Mouse (Mus musculus): ENCODE data around the gene N4bp2l1. TPM values are rescaled to one million over a fixed set of nuclear protein-coding genes. Genes with fewer than 3 reads are reported as not detected.

N4bp2l1 gene
- polyA plus RNA-seq, 1 experiment from 2014 or later, result 2.2 TPM

DNA sequence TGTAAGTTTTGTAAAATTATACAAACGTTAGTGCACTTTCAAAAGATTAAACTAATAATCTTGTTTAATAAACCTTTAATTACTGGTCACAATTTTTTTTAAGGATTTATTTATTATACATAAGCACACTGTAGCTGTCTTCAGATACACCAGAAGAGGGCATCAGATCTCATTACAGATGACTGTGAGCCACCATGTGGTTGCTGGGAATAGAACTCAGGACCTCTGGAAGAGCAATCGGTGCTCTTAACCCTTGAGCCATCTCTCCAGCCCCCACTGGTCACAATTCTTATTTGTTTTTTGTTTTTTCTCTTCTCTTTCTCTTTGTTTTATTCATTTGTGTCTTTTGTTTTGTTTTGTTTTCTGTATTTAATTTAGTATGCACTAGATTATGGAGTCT, 71.7 kb downstream of the N4bp2l1 start:
- H3K4me1 ChIP-seq, result peaks cover 13% of the 10 kb centered on the region; the same call in 1 of the 2 replicates

DNA sequence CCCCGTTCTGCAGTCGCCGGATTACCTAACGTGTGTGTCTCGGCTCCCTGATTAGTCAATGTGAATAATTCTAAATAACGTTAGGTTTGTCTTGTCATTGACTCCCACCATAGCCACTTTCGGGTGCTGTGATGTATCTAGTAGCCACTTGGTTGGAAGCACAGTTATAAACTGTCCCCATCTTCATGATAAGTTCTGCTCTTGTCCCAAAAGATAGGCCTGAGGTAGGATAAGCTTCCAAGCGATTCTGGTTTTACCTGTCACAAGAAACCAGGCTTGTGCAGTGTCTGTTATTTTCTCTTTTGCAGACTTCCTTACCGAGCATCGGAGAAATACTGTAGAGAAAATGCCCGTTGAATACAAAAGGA, 74.1 kb downstream of the N4bp2l1 start:
- Histone ChIP-seq H3K27me3 (ENCODE audit: insufficient read depth, poor library complexity, severe bottlenecking) (no peaks in the 10 kb centered on the region), H3K4me3 (peak overlapping the region; percentile 90), H3K9me3 (no peaks in the 10 kb centered on the region), H3K36me3 (peaks cover 3% of the 10 kb centered on the region; the same call in 1 of the 2 replicates), H3K4me1 (peaks cover 13% of the 10 kb centered on the region; the same call in 1 of the 2 replicates), H3K27ac (peak overlapping the region; percentile 98)
- no peak for DNase-seq (ENCODE audit: low spot score)
- 10% methylated on average over 11 of the region's 11 CpGs for WGBS

More for the DNA sequence above, 71.7 kb downstream of the N4bp2l1 start:
- Histone ChIP-seq H3K27ac (no peak overlapping the region), H3K36me3 (peaks cover 11% of the 10 kb centered on the region; the same call in 1 of the 2 replicates), H3K27me3 (ENCODE audit: insufficient read depth, poor library complexity, severe bottlenecking) (no peaks in the 10 kb centered on the region), H3K9me3 (no peaks in the 10 kb centered on the region), H3K4me3 (no peak overlapping the region)
- 76% methylated on average over 2 of the region's 2 CpGs for WGBS
- no peak for DNase-seq (ENCODE audit: low spot score)

GRCm38 (mm10) chr5:150521937-150522866, 74.8 kb downstream of the N4bp2l1 start, which contains the start of gene Brca2:
Gene Brca2 (plus strand): TSS chr5:150522630.
- Histone ChIP-seq H3K4me3 (peak within 1 kb of the TSS; percentile 90), H3K36me3 (peaks cover 3% of the 10 kb centered on the region; the same call in 1 of the 2 replicates), H3K27ac (peak within 1 kb of the TSS; percentile 98), H3K4me1 (peaks cover 13% of the 10 kb centered on the region; the same call in 1 of the 2 replicates), H3K9me3 (no peaks in the 10 kb centered on the region), H3K27me3 (ENCODE audit: insufficient read depth, poor library complexity, severe bottlenecking) (peaks cover 6% of the 10 kb centered on the region; the same call in 1 of the 2 replicates)
- WGBS, result 6% methylated on average over 62 of the region's 63 CpGs
- peak; percentile 96 for DNase-seq (ENCODE audit: low spot score)

Other genes with a start within 250 kb of the N4bp2l1 start
- not detected in 2 replicates for gene Zar1l, start 79.0 kb downstream of the N4bp2l1 start, polyA plus RNA-seq (2016; fragmentation: Nextera tagmentation; extraction: Ambion mirVana)
- gene Brca2, start 74.6 kb downstream of the N4bp2l1 start, polyA plus RNA-seq (2016; fragmentation: Nextera tagmentation; extraction: Ambion mirVana), result 27.8 and 27.9 TPM in 2 replicates
- gene N4bp2l2, start 69.0 kb upstream of the N4bp2l1 start, polyA plus RNA-seq (2016; fragmentation: Nextera tagmentation; extraction: Ambion mirVana), result 37.5 and 39.8 TPM in 2 replicates
- gene Pds5b, start 76.6 kb upstream of the N4bp2l1 start, polyA plus RNA-seq (2016; fragmentation: Nextera tagmentation; extraction: Ambion mirVana), result 25.1 and 26.8 TPM in 2 replicates